Mouse (Mus musculus) intestine, embryonic 16.5 days (tissue): ENCODE data around the gene Gm3573. TPM values are rescaled to one million over a fixed set of nuclear protein-coding genes. Genes with fewer than 3 reads are reported as not detected.
"Not testable (repeated sequence)": the region's sequence is repeated elsewhere in the genome, so short reads cannot be mapped to it uniquely, and the experiment has no call there.

Source experiments
- ATAC-seq: fragments of 200-750 bp; cut with Nextera tagmentation; 2 replicates; pipeline ENCODE4 v1.8.0; 2017; ENCODE audit warnings: moderate TSS enrichment, moderate library complexity
- H3K27ac ChIP-seq: fragments of 300-500 bp; sonication (generic); 2 replicates; pipeline ENCODE4 v1.5.1; 2014; ENCODE audit warnings: mild to moderate bottlenecking, low read length
- H3K27me3 ChIP-seq: fragments of 300-500 bp; sonication (generic); replicated peaks from 2 replicates; pipeline ENCODE4 v1.6.1; 2014; ENCODE audit warnings: low read length, control low read depth, mixed read lengths; ENCODE audit not compliant: control insufficient read depth, insufficient read depth
- H3K36me3 ChIP-seq: fragments of 300-500 bp; sonication (generic); 2 replicates; pipeline ENCODE4 v1.6.1; 2014; ENCODE audit warnings: low read length, control low read depth; ENCODE audit not compliant: control insufficient read depth, insufficient read depth
- H3K4me1 ChIP-seq: fragments of 300-500 bp; sonication (generic); 2 replicates; pipeline ENCODE4 v1.6.1; 2014; ENCODE audit warnings: low read length, control low read depth, mixed read lengths; ENCODE audit not compliant: control insufficient read depth, insufficient read depth
- H3K4me2 ChIP-seq: fragments of 300-500 bp; sonication (generic); 2 replicates; pipeline ENCODE4 v1.6.1; 2014; ENCODE audit warnings: low read depth, low read length, control low read depth
- H3K4me3 ChIP-seq: fragments of 300-500 bp; sonication (generic); 2 replicates; pipeline ENCODE4 v1.5.1; 2014; ENCODE audit warnings: mild to moderate bottlenecking, low read length
- H3K9ac ChIP-seq: fragments of 300-500 bp; sonication (generic); 2 replicates; pipeline ENCODE4 v1.6.1; 2014; ENCODE audit warnings: low read depth, low read length
- H3K9me3 ChIP-seq: fragments of 300-500 bp; sonication (generic); 2 replicates; pipeline ENCODE4 v1.6.1; 2016; ENCODE audit warnings: low read length, control low read depth; ENCODE audit not compliant: control insufficient read depth
- WGBS: fragments of 180-500 bp; shearing (Covaris S2); extraction: QIAGEN DNeasy Blood & Tissue Kit; methylation state at CpG from one replicate; pipeline ENCODE4 v1.1.7; 2014; 5-methylcytosine and 5-hydroxymethylcytosine counted together
- polyA plus RNA-seq: library from polyadenylated mRNA; unstranded; fragments of >200 nt; fragmentation: Nextera tagmentation; extraction: Ambion mirVana; gene quantifications from 2 replicates; pipeline ENCODE4 v1.2.1, GENCODE M21; 2015

Gm3573 gene
- not detected in 2 replicates for polyA plus RNA-seq

- H3K9me3 ChIP-seq, H3K4me2 ChIP-seq, H3K4me3 ChIP-seq, H3K4me1 ChIP-seq, H3K27ac ChIP-seq, H3K27me3 ChIP-seq, H3K9ac ChIP-seq, H3K36me3 ChIP-seq, ATAC-seq: not testable (repeated sequence)
- WGBS = no CpG with 5 or more reads among the region's 1 CpGs
Observed at GRCm38 (mm10) chr14:42190691-42191090, at the start of gene Gm3573. Gm3573 (minus strand) TSS chr14:42190791.

- 82% methylated on average over 8 of the region's 10 CpGs for WGBS
- H3K4me1 ChIP-seq, H3K27me3 ChIP-seq, H3K36me3 ChIP-seq, ATAC-seq, H3K4me3 ChIP-seq, H3K4me2 ChIP-seq, H3K9me3 ChIP-seq, H3K27ac ChIP-seq, H3K9ac ChIP-seq: not testable (repeated sequence)
Observed at GRCm38 (mm10) chr14:42216766-42217537, 26.4 kb upstream of the Gm3573 start.

- not testable (repeated sequence) for H3K9ac ChIP-seq, H3K4me1 ChIP-seq, H3K4me3 ChIP-seq, H3K36me3 ChIP-seq, H3K27me3 ChIP-seq, H3K27ac ChIP-seq, ATAC-seq, H3K4me2 ChIP-seq, H3K9me3 ChIP-seq
- 91% methylated on average over 3 of the region's 3 CpGs for WGBS
Observed at GRCm38 (mm10) chr14:42183936-42184335, 6.7 kb downstream of the Gm3573 start.

GRCm38 (mm10) chr14:42162522-42162921 is 28.1 kb downstream of the Gm3573 start, which contains the start of gene Gm17027:
Gm17027 (minus strand) TSS chr14:42162622.
- H3K9ac ChIP-seq, H3K9me3 ChIP-seq, H3K4me2 ChIP-seq, H3K27me3 ChIP-seq, H3K4me3 ChIP-seq, H3K27ac ChIP-seq, ATAC-seq, H3K4me1 ChIP-seq, H3K36me3 ChIP-seq: not testable (repeated sequence)
- 83% methylated on average over 1 of the region's 2 CpGs for WGBS

Other genes starting within 250 kb of the Gm3573 start
- gene 1700024B05Rik, start 246.8 kb downstream of the Gm3573 start, polyA plus RNA-seq = not detected in 2 replicates
- not detected in 2 replicates for gene Gm6401, start 222.9 kb downstream of the Gm3573 start, polyA plus RNA-seq
- gene Gm3543, start 207.5 kb downstream of the Gm3573 start, polyA plus RNA-seq = not detected in 2 replicates
- gene Gm7951, start 73.4 kb downstream of the Gm3573 start, polyA plus RNA-seq = not detected in 2 replicates
- not detected in 2 replicates for gene Gm17027, start 28.2 kb downstream of the Gm3573 start, polyA plus RNA-seq
- gene Gm17026, start 69.3 kb upstream of the Gm3573 start, polyA plus RNA-seq = not detected in 2 replicates
- not detected in 2 replicates for gene Gm9611, start 106.6 kb upstream of the Gm3573 start, polyA plus RNA-seq
- gene Gm7995, start 119.4 kb upstream of the Gm3573 start, polyA plus RNA-seq = not detected in 2 replicates
- not detected in 2 replicates for gene Gm8005, start 248.9 kb upstream of the Gm3573 start, polyA plus RNA-seq